Mouse (Mus musculus): ENCODE results near the gene Nell2.

The Nell2 gene

DNA sequence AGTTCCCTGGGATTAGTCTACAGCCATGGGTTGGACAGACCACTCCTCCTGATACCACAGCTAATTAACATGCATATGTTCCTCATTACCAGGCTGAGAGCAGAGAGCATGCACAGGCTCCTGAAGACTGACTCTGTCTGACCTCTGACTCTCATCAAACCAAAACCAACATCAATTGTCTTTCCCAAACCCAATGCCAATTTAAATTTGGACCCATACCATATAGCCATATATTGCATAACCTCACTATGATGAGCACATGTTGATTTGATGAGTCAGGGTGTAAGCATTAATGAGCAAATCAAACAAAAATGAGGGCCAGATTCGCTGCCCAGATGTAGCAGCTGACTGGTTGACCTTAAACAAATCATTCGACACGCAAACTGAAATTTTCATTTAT, 51.9 kb downstream of the Nell2 start:
- in situ Hi-C loops (cut with MboI; ENCODE audit: unreplicated experiment in 2 of 2) = no loop called here

DNA sequence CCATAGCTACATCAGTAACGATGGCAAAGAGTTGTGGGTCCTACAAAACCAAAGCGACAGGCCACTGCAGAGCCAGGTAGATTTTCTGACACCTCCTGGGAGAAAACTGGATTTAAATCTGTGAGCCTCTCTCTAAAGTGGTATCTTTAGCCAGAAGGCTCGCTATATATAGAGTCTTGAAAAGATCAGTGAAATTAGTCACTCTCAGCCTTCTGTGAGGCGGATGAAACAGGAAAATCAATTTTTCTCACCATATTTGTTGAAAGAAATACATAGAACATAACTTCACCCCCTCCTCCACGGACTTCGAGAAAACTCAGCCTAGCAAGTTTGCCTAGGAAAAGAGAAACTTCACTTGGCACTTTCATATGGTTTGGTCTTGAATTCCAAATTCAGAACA, 54.4 kb downstream of the Nell2 start:
- in situ Hi-C loops (cut with MboI; ENCODE audit: unreplicated experiment in 2 of 2) = no loop called here

DNA sequence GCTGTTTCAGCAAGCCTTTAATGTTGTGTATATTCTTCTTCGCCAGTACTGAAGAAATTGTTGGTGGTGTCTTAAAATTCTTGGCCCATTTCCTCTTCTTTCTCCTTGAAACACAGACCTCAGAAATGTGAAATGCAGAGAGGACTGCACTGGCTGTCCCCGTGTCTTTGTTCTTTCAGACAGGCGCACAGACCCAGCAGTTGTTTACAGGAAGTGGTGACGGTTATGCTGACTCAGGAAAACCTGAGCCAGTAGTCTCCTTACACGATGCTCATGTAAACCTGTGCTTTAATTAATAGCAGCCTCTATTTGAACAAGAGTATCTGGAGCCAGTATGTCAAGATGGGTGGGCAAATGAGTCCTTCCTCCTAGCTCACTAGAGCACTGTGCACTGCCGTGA, 61.2 kb downstream of the Nell2 start:
- in situ Hi-C loops (cut with MboI; ENCODE audit: unreplicated experiment in 2 of 2) = no loop called here

DNA sequence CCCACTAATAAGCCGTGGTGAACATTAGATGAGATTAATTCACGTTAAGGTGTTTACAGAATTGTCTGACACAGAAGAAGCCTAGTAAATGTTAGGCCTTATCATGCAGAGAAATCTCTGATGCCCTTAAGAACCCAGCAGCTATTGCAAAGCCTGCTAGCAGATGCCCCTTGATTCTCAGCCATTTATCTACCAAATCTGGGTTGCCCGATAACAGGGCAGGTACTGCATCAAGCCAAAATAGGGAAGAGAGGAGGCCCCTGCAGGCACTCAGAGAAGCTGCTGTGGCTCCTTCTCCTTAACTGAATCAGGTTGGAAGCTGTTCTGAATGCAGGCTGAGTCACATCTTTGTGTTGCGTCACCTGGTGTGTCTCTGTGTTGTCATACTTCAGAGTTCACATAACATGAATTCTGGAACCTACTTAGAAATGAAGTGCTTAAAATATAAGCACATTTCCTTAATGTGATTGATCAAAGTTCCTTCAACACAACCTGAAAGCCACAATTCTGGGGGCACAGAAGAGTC, 68.3 kb downstream of the Nell2 start:
- in situ Hi-C loops (cut with MboI; ENCODE audit: unreplicated experiment in 2 of 2) = no loop called here

DNA sequence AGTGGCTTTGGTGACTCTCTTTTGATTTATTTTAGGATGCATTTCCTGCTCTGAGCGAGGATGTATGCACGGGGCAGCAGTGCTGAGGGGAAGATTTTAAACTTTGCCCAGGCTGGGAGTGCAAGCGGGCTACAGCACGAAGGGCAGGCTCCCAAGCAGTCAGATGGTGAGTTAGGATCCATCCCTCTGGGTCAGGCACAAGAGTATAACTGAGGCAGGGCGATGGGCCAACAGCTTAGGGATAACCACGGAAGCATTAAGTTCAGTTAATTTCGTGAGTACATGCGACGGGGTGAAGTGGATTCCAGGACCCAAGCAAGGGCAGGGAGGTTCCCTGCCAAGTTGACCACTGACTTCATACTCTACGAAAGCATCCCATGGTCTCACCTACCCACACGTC, 83.8 kb downstream of the Nell2 start:
- in situ Hi-C loops (cut with MboI; ENCODE audit: unreplicated experiment in 2 of 2) = no loop called here

DNA sequence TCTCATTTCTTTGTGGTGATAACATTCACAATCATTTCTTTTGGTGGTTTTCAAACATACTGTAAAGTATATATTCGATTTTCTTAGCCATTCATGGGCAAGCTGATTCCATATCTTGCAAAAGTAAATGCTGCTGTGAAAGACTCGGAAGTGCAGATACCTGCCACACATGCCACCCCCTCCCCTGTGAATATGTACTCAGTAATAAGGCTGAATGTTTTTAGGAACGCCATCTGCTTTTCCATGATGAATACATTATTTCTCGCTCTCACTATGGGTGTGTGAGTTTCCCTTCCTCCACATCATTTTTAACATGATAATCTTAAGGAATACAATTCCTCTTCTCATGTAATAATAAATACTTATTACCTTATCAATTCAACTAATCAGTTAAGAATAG, 90.6 kb downstream of the Nell2 start:
- in situ Hi-C loops (cut with MboI; ENCODE audit: unreplicated experiment in 2 of 2) = no loop called here

DNA sequence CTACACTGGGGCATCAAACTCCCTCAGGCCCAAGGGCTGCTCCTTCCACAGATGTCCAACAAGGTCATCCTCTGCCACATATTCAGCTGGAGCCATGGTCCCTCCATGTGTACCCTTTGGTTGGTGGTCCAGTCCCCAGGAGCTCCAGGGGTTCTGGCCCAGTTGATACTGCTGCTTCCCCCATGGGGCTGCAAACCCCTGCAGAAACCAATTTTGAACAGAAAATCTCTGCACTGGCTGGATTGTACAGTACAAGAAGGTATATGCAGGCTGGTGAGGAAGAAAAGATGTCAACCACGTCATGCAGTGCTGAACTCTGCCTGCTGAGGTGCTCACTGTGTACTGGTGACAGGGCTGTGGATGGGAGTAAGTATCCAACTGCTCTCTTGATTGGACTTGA, 92.1 kb downstream of the Nell2 start:
- in situ Hi-C loops (cut with MboI; ENCODE audit: unreplicated experiment in 2 of 2) = no loop called here

DNA sequence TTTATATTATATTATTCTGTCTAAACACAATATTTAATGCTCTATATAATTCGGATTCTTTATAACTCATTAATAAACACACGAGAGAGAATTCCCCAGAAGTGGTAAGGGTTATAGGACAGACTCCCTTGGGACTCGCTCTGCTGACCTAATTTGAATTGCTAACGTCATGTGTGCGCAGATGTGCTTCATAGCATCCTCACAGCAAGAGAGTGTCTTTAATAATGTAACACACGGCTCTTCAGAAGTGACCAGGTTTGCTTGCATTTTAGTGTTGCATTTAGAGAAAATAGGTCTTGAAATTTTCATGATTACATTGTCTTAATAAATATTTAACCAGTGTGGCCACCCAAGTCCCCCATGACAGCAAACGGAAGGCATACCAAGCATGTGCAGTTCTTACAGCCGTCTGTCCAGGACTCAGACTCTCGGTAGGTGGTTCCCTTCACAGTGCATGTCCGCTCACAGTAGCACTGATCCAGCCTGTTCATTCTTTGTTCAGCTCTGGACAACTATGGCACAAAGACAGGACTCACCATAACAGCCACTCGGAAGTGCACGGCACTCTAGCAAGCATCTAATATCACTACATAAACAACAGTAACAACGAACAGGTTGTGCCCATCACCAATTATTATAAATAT, 97.1 kb downstream of the Nell2 start:
- in situ Hi-C loops (cut with MboI; ENCODE audit: unreplicated experiment in 2 of 2) = no loop called here

DNA sequence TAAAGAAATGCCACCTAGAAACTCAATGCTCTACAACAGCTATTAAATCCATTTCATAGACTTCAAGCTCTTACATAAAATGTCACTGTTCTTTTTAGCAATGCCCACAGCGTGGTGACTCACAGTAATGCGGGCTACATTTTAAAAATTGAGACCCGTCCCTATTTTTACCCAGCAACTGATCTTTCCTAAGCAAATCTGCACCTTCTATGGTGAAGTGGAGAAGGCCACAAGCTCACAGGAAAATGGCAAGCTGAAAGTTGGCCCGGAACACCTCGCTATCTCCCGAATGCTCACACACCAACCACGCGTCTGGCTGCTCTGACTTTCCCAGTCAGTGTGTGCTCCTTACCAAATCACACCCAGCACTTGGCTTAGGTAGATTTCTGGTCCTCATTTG, 98.4 kb downstream of the Nell2 start:
- in situ Hi-C loops (cut with MboI; ENCODE audit: unreplicated experiment in 2 of 2) = no loop called here

DNA sequence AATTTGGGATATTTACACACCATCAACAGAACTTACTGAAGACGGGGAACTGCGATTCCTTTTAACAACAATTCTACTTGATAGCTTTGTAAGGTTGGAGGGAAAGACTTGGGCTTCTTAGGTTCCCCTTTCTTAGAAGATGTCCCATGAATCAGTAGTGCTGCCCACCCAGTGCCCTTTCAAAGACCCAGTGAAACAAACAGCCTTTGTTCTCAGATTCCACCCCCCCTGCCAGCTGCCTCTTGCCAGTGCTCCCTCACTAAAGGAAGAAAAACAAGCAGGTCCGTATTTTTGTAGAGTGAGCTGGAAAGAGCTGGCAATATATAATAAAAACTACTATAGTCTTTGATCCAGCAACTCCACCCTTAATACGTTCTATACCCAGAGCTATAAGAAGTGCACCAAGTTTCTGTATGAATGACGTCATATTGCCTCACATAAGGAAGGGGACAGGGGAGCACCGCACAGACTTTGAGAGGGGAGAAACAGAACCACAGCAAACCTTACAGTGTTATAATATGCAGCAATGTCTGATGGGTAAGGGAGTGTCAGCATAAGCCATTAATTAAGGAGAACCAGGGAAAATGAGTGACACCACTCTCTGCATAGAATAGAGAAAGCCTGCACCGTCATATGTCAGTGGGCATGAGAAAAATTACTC, 100.2 kb downstream of the Nell2 start:
- in situ Hi-C loops (cut with MboI; ENCODE audit: unreplicated experiment in 2 of 2) = no loop called here

DNA sequence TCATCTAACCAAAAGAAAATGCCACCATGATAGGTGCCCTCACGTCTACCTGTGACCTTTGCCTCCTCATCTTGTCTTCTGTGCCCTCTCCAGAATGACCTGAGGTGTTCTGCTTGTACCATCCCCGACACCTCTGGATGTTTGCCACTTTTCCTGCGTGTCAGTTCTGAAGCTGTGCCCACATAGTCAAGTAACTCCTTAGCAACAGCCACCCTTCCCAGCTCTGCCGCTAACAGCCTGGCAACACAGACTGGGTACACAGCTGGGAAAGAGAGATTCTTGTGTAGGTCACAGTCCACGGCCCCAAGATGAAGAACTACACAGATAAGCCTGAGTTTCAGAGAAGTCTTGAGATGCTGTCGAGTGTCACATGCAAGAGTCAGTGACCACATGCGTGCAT, 103.3 kb downstream of the Nell2 start:
- in situ Hi-C loops (cut with MboI; ENCODE audit: unreplicated experiment in 2 of 2) = no loop called here

DNA sequence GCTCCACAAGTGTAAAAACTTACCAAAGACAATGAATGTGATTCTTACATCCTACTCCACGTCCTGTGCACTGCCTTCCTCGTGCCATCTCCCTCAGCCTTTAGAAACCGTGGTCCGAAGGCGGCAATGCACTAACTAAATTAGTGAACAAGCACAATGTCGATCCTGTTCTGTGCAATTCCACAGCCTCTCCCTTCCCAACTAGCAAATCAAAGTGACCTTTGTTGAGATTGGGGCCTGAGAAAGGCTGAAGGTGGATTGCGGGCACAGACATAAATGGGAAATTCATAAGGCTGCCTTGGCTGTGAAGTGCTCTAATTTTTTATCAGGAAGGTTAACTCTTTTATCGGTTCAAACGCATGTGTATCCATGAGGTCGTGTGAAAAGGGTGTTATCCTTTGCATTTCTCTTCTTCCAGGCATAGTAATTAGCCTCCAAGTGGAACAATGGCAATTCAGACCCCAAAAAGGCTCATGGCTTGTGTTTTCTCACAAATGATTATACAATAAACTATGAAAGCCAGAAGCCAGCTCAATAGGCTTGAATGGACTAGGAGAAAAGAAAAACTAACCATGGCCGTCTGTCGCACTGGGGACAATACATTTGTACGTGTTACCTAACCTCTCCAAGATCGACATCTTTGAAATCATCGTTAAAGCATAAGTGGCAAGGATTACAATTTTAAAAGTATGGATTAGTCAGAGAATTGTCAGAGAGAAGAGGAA, 106.0 kb downstream of the Nell2 start:
- in situ Hi-C loops (cut with MboI; ENCODE audit: unreplicated experiment in 2 of 2) = no loop called here

DNA sequence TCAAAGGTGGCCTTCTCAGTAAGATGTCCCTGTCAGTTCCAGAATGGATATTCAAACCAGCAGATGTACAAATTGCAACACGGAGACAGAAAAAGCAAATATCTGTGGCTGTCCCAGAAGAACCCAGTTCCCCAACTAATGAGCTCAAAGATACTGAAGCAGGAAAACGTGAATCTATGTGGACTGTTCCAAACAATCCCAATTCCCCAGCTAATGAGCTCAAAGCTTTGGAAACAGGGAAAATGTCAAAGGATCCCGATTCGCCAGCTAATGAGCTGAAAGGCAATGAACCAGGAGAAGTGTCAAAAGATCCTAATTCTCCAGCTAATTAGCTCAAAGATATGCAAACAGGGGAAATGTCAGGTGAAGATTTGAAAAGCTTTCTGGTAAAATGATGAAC, 109.7 kb downstream of the Nell2 start:
- in situ Hi-C loops (cut with MboI; ENCODE audit: unreplicated experiment in 2 of 2) = no loop called here

DNA sequence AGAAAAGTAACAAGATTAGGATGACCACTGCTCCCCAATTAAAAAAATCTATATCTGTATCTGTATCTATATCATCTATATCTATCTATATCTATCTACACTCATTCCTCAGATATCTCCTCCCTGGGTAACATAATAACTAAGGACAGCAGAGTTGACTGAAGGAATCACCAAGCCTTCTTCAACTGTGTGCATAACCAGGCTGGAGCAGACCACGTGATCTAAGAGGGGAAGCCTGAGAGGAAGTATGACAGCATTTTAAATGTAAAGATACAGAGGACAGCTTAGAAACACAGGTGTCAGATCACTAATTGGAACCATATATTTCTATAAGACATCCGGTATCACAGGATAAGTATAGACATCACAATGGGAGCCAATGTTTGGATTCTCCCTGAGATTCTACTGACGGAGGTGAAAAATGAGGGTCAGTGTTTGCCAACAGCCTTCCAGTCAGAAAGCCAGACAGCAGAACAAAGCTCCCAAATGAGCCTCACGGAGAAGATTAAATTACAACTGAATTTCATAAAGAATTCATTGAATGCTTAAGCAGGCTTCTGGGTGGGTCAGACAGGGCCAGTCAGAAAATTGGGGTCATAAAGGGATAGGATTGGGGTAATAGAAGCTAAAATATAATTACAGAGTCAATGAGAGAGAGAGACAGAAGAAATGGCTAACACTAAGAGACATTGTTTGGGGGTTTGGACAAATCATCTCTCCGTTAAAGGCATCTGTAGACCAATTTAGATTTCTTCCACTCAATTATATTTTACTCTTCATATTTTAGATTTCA, 116.2 kb downstream of the Nell2 start:
- in situ Hi-C loops (cut with MboI; ENCODE audit: unreplicated experiment in 2 of 2) = no loop called here

DNA sequence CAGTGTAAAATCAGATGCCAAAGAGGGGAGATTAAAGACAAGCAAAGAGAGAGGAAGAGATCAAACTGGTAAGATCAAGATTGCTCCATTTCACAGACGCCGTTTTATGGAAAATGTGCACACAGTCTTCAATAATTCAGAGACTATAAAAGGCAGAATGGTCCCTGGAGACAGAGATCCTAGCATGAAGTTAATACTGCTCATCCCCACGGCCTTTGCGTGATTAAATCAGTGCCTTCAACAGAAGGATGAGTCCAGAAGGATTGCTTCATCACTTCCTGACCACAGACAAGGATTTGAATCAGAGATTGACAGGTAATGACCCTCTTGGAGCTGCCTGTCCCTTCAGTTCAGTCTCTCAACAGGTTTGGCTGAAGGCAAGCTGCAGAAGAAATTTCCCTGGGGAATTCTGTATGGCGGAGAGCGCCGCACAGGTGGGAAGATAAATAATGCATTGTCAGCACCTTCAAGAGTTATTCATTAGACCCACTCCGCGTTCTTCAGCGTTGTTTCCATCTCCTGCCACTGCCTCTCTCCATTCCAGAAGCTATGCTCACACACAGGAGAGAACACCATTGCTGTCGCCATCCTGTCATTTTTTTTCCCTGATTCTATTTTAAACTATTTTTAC, 118.0 kb downstream of the Nell2 start:
- in situ Hi-C loops (cut with MboI; ENCODE audit: unreplicated experiment in 2 of 2) = no loop called here

DNA sequence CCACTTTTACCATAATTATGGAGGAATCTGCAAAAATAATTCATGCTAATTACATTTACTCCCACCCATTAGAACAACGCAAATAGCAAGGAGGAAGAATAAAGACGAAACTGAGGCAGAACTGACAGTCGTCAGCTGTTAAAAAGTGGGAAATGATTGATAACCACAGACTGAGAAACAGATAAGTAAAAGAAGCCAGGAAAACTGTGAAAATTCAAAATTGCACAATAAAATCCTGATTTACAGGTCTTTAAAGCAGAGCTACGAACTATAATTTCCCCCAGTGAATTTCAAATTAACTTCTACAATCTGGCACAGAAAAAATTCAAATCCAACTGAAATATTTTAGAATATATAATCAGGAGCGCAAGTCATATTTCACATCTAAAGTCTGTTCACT, 138.0 kb downstream of the Nell2 start:
- in situ Hi-C loops (cut with MboI; ENCODE audit: unreplicated experiment in 2 of 2) = no loop called here

DNA sequence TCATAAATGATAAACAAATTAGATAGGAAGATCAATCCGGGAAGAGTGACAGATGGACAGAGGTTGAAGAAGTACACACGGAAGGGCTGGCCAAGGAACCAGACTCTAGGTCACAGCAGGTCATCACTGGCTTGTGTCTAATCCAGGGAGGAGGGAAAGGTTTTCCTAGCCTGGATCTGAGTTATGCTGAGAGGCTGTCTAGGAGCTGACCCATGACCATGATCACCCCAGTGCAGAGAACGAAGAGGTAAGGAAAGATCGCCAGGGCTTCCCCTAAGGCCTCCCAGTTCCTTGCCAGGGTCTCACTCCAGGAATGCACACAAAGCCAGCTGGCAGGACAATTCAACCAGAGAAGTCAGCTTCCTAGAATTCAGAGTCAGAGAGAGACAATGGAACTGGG, 139.4 kb downstream of the Nell2 start:
- in situ Hi-C loops (cut with MboI; ENCODE audit: unreplicated experiment in 2 of 2) = no loop called here

DNA sequence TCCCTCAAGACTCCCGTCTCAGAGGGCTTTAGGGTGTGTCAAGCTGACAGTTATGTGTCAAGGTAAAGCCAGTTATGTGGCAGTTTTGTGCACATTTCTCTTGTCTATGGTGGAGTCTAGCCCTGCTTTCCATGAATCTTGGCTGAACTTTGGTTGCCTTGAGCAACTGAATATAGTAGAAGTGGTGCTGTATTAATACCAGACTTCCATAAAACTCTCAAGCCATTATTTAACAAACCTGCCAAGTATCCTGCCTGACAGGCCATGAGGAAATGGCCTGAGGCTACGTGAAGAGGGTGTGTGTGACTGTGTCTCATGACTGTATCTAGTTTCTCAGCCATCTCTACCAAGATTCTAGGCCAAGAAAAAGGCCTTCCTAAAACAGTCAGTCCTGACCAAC, 147.5 kb downstream of the Nell2 start:
- in situ Hi-C loops (cut with MboI; ENCODE audit: unreplicated experiment in 2 of 2) = no loop called here

DNA sequence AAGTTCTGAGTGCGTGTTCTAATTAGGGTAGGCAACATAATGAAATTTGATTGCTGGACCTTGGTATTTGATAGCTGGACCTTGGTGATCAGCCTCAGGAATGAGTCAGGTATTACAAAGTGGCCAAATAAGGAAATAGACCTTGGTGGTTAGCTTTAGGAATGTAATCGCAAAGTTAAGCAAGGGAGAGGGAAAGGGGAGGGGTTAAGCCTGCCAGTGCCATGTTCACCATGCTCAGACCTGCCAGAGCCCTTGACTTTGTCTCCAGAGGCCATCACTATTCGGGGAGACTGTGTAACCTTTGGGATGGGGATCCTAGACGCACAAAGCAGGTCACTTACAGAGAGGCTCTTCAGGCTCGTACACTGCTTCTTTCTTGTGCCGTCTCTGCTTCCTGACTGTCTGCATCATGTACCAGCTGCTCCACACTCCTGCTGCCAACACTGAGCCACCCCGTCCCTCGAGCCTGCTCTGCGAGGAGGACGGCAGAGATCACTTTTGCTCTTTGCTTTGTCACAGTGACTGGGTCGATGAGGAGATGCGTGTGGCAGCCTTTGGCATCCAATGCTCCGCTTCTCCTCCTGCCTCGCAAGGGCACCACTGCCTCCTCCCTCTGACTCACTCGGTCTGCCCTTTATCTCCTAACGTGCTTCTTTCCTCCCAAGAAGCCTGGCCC, 157.5 kb downstream of the Nell2 start:
- in situ Hi-C loops (cut with MboI; ENCODE audit: unreplicated experiment in 2 of 2) = no loop called here

DNA sequence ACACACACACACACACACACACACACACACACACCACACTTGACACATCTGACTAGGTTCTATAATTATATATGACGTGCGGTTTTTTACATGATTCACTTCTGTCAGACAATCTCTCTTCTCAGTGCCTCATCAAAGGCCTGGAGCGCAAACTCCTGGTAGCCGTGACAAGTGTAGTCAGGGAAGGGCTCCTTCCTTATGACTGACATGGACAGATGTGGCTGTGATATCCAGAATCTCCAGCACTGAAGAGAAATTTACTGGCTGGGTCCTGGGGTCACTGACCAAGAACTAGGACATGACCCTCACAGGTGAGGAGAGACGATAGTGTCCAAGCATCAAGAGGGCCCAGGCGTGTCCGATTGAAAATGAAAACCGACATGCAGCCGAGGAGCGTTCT, 160.2 kb downstream of the Nell2 start:
- in situ Hi-C loops (cut with MboI; ENCODE audit: unreplicated experiment in 2 of 2) = no loop called here

Measured in v-Abl transformed pro-B cells (cell line).